Mouse (Mus musculus): ENCODE measurements around the gene Gnl2.

The Gnl2 gene

DNA sequence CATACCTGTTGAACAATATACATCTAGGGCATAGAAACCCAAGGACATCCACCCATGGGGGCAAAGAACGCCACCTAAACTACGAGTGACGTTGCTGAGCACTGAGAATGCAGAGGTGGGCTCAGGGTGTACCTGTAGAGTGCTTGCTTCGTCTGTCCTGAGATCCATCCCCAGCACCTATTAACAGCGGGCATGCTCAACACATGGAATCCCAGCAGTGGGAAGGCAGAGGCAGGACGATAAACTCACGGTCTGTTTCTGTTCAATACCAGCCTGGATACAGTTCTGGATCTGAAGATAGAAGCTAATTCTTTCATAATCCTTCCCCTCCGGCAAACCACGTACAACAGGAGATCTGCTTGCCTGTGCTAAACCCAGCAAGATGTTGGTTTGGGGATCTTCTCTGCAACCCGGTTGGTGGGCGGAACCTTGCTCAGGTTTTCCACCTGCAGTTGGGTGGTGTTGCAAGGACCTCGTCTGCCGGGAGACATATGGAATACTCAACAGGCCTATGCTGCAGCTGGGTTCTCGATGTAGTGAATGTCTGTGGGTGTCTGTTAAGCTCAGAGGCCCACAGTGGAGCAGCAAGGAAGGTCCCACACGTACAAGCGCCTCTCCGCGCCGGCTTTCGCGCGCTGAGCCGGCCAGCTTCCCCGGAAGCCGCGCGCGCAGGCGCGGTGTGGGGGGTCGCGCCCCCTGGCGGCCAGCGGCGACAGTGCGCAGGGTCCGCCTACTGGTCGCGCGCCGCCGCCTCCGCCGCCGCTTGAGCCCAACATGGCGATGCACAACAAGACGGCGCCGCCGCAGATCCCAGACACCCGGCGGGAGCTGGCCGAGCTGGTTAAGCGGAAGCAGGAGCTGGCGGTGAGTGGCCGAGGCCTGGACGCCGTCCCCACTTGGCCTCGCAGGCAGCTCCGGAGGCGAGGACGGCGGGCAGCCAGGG is 68.3 kb downstream of the Gnl2 start, which contains the start of gene Meaf6:
Gene Meaf6, plus strand, starts transcription at position 732 of the 943 bp plus-strand sequence.
- DNase-seq (ENCODE audit: low spot score in 2 of 2): peak; percentile 83 to 90

DNA sequence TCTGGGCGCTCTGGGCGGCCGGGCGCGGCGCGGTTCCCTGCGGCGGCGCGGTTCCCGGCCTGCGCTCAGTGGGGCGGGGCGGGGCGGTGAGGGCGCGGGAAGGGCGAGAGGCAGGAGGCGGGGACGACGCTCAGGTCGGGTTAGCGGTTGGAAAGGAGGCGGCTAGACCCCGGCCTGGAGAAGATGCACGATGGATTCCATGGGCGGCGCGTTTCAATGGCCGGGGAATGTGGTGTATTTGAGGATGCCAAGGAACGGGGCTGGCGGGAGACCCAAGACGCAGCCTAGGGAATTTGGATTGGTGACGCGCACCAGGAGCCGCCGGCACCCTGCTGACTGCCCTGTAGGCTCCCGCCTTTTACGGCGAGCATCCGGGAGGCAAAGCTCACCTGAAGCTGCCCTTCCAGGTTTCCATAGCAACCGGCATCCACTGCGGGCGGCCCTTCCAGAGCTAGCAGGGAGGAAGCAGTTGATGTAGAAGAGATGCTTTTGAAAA is 69.0 kb downstream of the Gnl2 start:
- DNase-seq (ENCODE audit: low spot score in 2 of 2): peak; percentile 32 to 43

DNA sequence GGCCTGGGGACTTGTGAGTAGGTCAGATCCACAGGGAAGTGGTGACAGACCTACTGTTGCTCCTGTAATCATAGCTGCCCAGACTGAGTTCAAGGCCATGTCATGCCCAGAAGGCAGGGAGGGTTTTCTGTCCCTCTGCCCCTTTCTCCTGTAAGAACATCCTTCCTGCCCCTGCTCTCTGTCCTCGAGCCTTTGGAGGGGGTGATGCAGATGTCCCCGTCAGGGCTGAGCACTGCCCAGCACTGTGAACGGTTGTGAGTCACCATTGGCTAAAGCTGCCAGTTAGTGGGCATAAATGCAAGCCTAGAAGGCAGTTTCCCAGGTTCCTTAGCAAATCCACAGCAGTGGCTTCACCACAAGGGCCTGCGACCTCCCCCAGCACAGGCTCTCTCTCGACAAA is 76.6 kb downstream of the Gnl2 start:
- no peak for DNase-seq (ENCODE audit: low spot score in 2 of 2)

DNA sequence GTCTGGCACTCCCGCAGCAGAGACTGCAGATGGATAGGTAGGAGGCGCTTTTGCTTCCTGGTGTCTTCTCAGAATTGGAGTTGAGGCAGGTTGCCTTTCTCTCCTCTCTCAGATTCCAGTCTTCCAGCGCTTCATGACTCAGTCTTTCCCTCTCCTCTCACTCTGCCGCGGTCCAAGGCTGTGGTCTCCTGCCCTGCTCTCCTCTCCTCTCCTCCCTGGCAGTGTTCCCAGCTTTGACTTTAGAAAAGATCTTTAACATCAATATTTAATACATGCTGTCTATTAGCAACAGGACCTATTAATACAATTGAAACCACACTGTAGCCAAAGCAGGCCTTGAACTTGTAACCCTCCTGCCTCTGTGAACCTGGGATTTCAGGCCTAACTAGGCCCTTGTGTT is 79.7 kb downstream of the Gnl2 start:
- DNase-seq (ENCODE audit: low spot score in 2 of 2): no peak

DNA sequence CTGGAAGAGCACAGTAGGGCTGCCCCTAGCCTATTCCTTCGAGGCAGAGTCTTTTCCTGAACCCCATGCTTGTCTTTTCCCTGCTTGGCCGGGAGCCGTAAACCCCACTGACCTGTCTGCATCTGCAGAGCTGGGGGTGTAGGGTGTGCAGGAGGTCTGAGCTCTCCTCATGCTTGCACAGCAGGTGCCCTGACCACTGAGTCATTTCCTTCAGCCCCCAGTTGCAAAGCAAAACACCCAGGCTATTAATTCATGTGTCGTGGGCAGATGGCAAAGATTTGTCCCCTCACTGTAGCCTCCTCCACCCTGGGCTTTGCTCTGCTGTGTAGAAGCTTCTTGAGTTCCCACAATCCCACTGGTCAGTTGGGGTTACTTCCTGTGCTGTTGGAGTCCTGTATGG is 81.0 kb downstream of the Gnl2 start:
- no peak for DNase-seq (ENCODE audit: low spot score in 2 of 2)

DNA sequence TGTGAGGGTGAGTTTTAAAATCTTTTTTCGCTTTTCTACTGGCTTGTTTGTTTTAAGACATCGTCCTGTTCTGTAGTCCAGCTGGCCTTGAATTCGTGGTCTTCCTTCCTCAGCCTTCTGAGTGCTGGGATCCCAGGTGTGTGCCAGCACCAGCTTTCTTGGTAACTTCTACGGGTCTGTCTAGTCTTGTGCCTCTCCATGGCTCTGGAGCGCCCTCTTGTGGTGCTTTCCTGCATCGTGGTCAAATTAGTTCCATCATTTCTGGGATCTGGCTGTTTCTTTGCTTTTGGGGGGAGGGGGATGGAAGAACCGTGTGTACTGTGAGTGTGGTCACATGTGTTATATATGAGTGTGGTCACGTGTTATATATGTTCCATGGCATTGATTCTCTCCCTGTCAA is 83.1 kb downstream of the Gnl2 start:
- DNase-seq (ENCODE audit: low spot score in 2 of 2): peak; percentile 80 to 85

DNA sequence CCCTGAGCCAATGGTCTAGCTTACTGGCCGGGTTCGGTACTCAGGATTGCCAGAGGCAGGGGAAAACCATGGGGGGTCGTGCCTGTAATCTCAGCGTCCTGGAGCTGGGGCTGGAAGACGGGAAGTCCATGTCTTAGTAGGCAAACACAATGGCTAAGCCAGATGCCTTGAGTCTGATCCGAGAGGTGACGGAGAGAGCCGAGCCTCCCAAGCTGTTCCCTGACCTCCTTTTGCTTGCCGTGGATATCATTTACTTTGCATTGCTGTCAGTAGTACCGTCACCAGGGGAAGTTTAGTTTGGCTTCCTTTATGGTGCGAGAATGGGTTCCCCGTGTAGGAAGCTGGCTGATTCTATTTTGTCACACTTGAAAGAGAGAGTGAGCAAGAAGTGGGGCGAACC is 84.9 kb downstream of the Gnl2 start:
- DNase-seq (ENCODE audit: low spot score in 2 of 2): no peak
